8 mouse cellular contexts compared by ENCODE assay signal in the genomic region with DNA sequence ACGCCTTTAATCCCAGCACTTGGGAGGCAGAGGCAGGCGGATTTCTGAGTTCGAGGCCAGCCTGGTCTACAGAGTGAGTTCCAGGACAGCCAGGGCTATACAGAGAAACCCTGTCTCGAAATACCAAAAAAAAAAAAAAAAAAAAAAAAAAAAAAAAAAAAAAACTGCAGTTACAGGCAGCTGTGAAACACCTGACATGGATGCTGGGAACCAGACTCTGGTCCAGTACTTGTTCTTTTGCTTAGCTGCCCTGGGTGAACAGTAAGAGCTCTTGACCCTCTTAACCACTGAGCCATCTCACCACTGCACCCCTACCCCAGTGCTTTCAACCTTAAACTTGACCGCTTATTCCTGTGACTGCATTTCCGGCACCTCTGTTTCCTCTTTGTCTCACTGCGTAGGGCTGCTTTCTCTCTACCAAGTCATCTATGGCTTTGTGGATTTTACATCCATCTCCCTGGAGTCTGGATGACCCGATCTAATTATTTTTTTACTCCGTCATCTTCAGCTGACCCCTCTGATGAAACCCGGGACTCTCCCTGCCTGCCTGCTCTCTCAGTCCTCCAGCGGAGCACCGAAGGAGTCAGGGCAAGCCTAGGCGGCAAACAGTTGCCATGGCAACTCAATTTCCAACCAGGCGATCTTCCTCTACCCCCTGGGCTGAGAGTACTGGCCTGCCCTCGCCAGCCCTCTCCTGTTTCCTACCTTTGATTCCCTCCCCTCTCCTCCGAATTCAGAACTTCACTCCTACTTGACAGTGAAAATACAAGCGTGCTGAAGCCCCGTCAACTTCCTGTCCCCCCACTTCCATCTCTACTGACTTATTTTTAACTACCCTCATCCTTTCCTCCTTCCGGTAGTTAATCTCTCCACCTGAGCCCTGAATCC. TPM values are rescaled to one million over a fixed set of nuclear protein-coding genes. Genes with fewer than 3 reads are reported as not detected.
A peak's percentile ranks its signal among the peaks of the same experiment; 100 is the strongest.
DNase-seq lines count a peak whose midpoint lies in the region; ATAC-seq and TF ChIP-seq lines count a peak whose summit lies in the region.

No protein-coding gene starts in this region.

- H3K9me3 ChIP-seq in ES-E14 (ENCODE audit: control insufficient read depth, insufficient read depth, low read depth, low read length): no peaks in the 10 kb centered on the region
- no peaks in the 10 kb centered on the region for H3K9me3 ChIP-seq in embryonic facial prominence, embryonic 11.5 days (replicated peaks; ENCODE audit: control insufficient read depth, low read length)
- no peaks in the 10 kb centered on the region for H3K9me3 ChIP-seq in hindbrain, embryonic 16.5 days (ENCODE audit: control insufficient read depth, low read length)
- H3K9me3 ChIP-seq in liver, postnatal 0 days (ENCODE audit: low read length): no peaks in the 10 kb centered on the region

- DNase-seq in kidney, adult 2 months: peak; percentile 61
- no peak for DNase-seq in kidney, adult 11 months
- DNase-seq in ES-E14 (ENCODE audit: low read depth, low spot score): no peak
- DNase-seq in embryonic facial prominence, embryonic 11.5 days (ENCODE audit: low spot score): peak; percentile 83
- no peak for DNase-seq in liver, postnatal 0 days
- DNase-seq in retina, postnatal 1 day: peak; percentile 77
- no peak for DNase-seq in layer of hippocampus, adult 8-10 months (ENCODE audit: low spot score in 2 of 2)

- no peak overlapping the region for H3K27ac ChIP-seq in kidney, adult 2 months (ENCODE audit: insufficient read depth, low read depth, low read length)
- peak overlapping the region; percentile 42; the same call in 1 of the 2 replicates for H3K27ac ChIP-seq in ES-E14 (ENCODE audit: insufficient read depth, low read depth, low read length, poor library complexity, severe bottlenecking)
- no peak overlapping the region for H3K27ac ChIP-seq in embryonic facial prominence, embryonic 11.5 days (replicated peaks; ENCODE audit: low read depth, low read length)
- H3K27ac ChIP-seq in hindbrain, embryonic 16.5 days (ENCODE audit: low read depth, low read length): peak overlapping the region; percentile 39; the same call in 1 of the 2 replicates
- no peak overlapping the region for H3K27ac ChIP-seq in liver, postnatal 0 days (ENCODE audit: low read depth)

- no peaks in the 10 kb centered on the region for H3K27me3 ChIP-seq in kidney, adult 2 months (replicated peaks; ENCODE audit: control insufficient read depth, insufficient read depth, low read length)
- no peaks in the 10 kb centered on the region; the same call in none of the 2 replicates for H3K27me3 ChIP-seq in embryonic facial prominence, embryonic 11.5 days (ENCODE audit: control insufficient read depth, insufficient read depth, low read length)
- H3K27me3 ChIP-seq in hindbrain, embryonic 16.5 days (replicated peaks; ENCODE audit: control insufficient read depth, insufficient read depth, low read length): no peaks in the 10 kb centered on the region
- H3K27me3 ChIP-seq in liver, postnatal 0 days (ENCODE audit: insufficient read depth, low read length): peaks cover 19% of the 10 kb centered on the region

- no peak for TF ChIP-seq CTCF in kidney, adult 2 months (conservative IDR thresholded peaks at IDR 0.05; ENCODE audit: insufficient read depth, insufficient read length, low read depth, low read length)
- no peak for TF ChIP-seq CTCF in liver, postnatal 0 days (IDR thresholded peaks at IDR 0.05; ENCODE audit: low read depth)

- H3K4me3 ChIP-seq in kidney, adult 2 months (ENCODE audit: insufficient read depth, low read depth, low read length): peak overlapping the region; percentile 15; the same call in 1 of the 2 replicates
- H3K4me3 ChIP-seq in ES-E14 (ENCODE audit: insufficient read depth in 1 of 2, low read depth in 1 of 2, low read length in 2 of 2, poor library complexity in 1 of 2, severe bottlenecking in 1 of 2): no peak overlapping the region
- 0 out of 2 replicates have a peak overlapping the region, but pooled peaks have one; percentile 3 for H3K4me3 ChIP-seq in embryonic facial prominence, embryonic 11.5 days (ENCODE audit: low read depth, low read length)
- H3K4me3 ChIP-seq in hindbrain, embryonic 16.5 days (ENCODE audit: low read length): peak overlapping the region; percentile 34
- H3K4me3 ChIP-seq in liver, postnatal 0 days (ENCODE audit: low read depth, low read length): peak overlapping the region; percentile 34

- 23% methylated on average over 18 of the region's 19 CpGs for WGBS in kidney, adult 2 months
- WGBS in embryonic facial prominence, embryonic 11.5 days: 20% methylated on average over 18 of the region's 19 CpGs
- 19% methylated on average over 18 of the region's 19 CpGs for WGBS in hindbrain, embryonic 16.5 days
- WGBS in liver, postnatal 0 days (ENCODE audit: insufficient replicate concordance): 17% methylated on average over 18 of the region's 19 CpGs

- peak; percentile 80; the same call in 1 of the 2 replicates for ATAC-seq in embryonic facial prominence, embryonic 11.5 days (replicated peaks; ENCODE audit: insufficient number of reproducible peaks, low FRiP score, low TSS enrichment, low read depth)
- ATAC-seq in hindbrain, embryonic 16.5 days: peak; percentile 68
- 0 out of 2 replicates have a peak, but pooled peaks have one; percentile 23 for ATAC-seq in liver, postnatal 0 days

- H3K4me2 ChIP-seq in embryonic facial prominence, embryonic 11.5 days (ENCODE audit: low read depth, low read length): peak overlapping the region; percentile 28
- H3K4me2 ChIP-seq in hindbrain, embryonic 16.5 days (ENCODE audit: low read length): peak overlapping the region; percentile 65
- H3K4me2 ChIP-seq in liver, postnatal 0 days (ENCODE audit: low read depth, low read length): peak overlapping the region; percentile 70

- no peak for TF ChIP-seq EP300 in liver, postnatal 0 days (IDR thresholded peaks at IDR 0.05; ENCODE audit: low read depth)

- H3K36me3 ChIP-seq in kidney, adult 2 months (ENCODE audit: control insufficient read depth, insufficient read depth, low read length): no peaks in the 10 kb centered on the region
- H3K36me3 ChIP-seq in ES-E14 (ENCODE audit: control insufficient read depth, insufficient read depth, low read length, poor library complexity, severe bottlenecking): no peaks in the 10 kb centered on the region
- H3K36me3 ChIP-seq in embryonic facial prominence, embryonic 11.5 days (replicated peaks; ENCODE audit: control insufficient read depth, insufficient read depth, low read depth, low read length): no peaks in the 10 kb centered on the region
- no peaks in the 10 kb centered on the region for H3K36me3 ChIP-seq in hindbrain, embryonic 16.5 days (ENCODE audit: control insufficient read depth, insufficient read depth, low read length)
- no peaks in the 10 kb centered on the region for H3K36me3 ChIP-seq in liver, postnatal 0 days (replicated peaks; ENCODE audit: insufficient read depth, low read length)

- in situ Hi-C loops in ES-E14 (cut with MboI; ENCODE audit: low sequenced_read_pairs in 2 of 2, unreplicated experiment in 2 of 2): no loop called here

- H3K9ac ChIP-seq in ES-E14 (ENCODE audit: insufficient read depth, low read depth, low read length, poor library complexity, severe bottlenecking): no peak overlapping the region; the same call in 1 of the 2 replicates
- H3K9ac ChIP-seq in embryonic facial prominence, embryonic 11.5 days (replicated peaks; ENCODE audit: low read length): peak overlapping the region; percentile 18; the same call in 1 of the 2 replicates
- H3K9ac ChIP-seq in hindbrain, embryonic 16.5 days (ENCODE audit: low read depth, low read length): peak overlapping the region; percentile 59
- H3K9ac ChIP-seq in liver, postnatal 0 days (replicated peaks): no peak overlapping the region

- H3K4me1 ChIP-seq in kidney, adult 2 months (ENCODE audit: control insufficient read depth, insufficient read depth, low read length): peaks cover 4% of the 10 kb centered on the region; the same call in 1 of the 2 replicates
- H3K4me1 ChIP-seq in ES-E14 (ENCODE audit: control insufficient read depth in 2 of 2, insufficient read depth in 2 of 2, low read length in 2 of 2, poor library complexity in 1 of 2): peaks cover 2 to 12% of the 10 kb centered on the region in 2 experiments; a peak in 1 of 4 replicates
- no peaks in the 10 kb centered on the region for H3K4me1 ChIP-seq in embryonic facial prominence, embryonic 11.5 days (ENCODE audit: control insufficient read depth, insufficient read depth, low read length)
- H3K4me1 ChIP-seq in hindbrain, embryonic 16.5 days (ENCODE audit: control insufficient read depth, insufficient read depth, low read depth, low read length): peaks cover 13% of the 10 kb centered on the region
- H3K4me1 ChIP-seq in liver, postnatal 0 days (ENCODE audit: insufficient read depth): peaks cover 14% of the 10 kb centered on the region

- TF ChIP-seq POLR2A in kidney, adult 2 months (IDR thresholded peaks at IDR 0.05; ENCODE audit: low read depth, low read length): no peak

RNA-seq across cellular contexts. Expression of a gene that starts 12.1 kb away (rescaled TPM):
- 1.4 and 1.8 TPM in 2 replicates for polyA plus RNA-seq in kidney, adult 2 months (2012; rRNA removed)
- total RNA-seq in ES-E14 (2012; rRNA removed): 0.31 and 0.74 TPM in 2 replicates
- 7.8 and 8.0 TPM in 2 replicates for polyA plus RNA-seq in embryonic facial prominence, embryonic 11.5 days (2014; fragmentation: Nextera tagmentation; extraction: Ambion mirVana)
- polyA plus RNA-seq in hindbrain, embryonic 16.5 days (2015; fragmentation: Nextera tagmentation; extraction: Ambion mirVana): 56.9 and 60.3 TPM in 2 replicates
- 0.12 and 0.22 TPM in 2 replicates for polyA plus RNA-seq in liver, postnatal 0 days (2015; fragmentation: Nextera tagmentation; extraction: Ambion mirVana)
- 10 to 100 TPM; 32.9 to 43.5 (median 38.2) TPM for total RNA-seq in layer of hippocampus, adult 8-10 months (2022)

RNA-seq across cellular contexts. Expression of a gene that starts 23.8 kb away (rescaled TPM):
- 14.1 and 19.2 TPM in 2 replicates for polyA plus RNA-seq in kidney, adult 2 months (2012; rRNA removed)
- total RNA-seq in ES-E14 (2012; rRNA removed): 27.5 and 38.6 TPM in 2 replicates
- 91.6 and 98.4 TPM in 2 replicates for polyA plus RNA-seq in embryonic facial prominence, embryonic 11.5 days (2014; fragmentation: Nextera tagmentation; extraction: Ambion mirVana)
- polyA plus RNA-seq in hindbrain, embryonic 16.5 days (2015; fragmentation: Nextera tagmentation; extraction: Ambion mirVana): 79.6 and 80.2 TPM in 2 replicates
- polyA plus RNA-seq in liver, postnatal 0 days (2015; fragmentation: Nextera tagmentation; extraction: Ambion mirVana): 19.0 and 20.8 TPM in 2 replicates
- total RNA-seq in layer of hippocampus, adult 8-10 months (2022): 10 to 100 TPM; 39.8 to 43.9 (median 43.3) TPM

RNA-seq across cellular contexts. Expression of a gene that starts 23.9 kb away (rescaled TPM):
- 60.0 and 65.2 TPM in 2 replicates for polyA plus RNA-seq in kidney, adult 2 months (2012; rRNA removed)
- 60.4 and 65.2 TPM in 2 replicates for total RNA-seq in ES-E14 (2012; rRNA removed)
- polyA plus RNA-seq in embryonic facial prominence, embryonic 11.5 days (2014; fragmentation: Nextera tagmentation; extraction: Ambion mirVana): 10.7 and 12.7 TPM in 2 replicates
- 22.8 and 24.3 TPM in 2 replicates for polyA plus RNA-seq in hindbrain, embryonic 16.5 days (2015; fragmentation: Nextera tagmentation; extraction: Ambion mirVana)
- polyA plus RNA-seq in liver, postnatal 0 days (2015; fragmentation: Nextera tagmentation; extraction: Ambion mirVana): 9.2 and 9.4 TPM in 2 replicates
- 10 to 100 TPM; 51.3 to 53.1 (median 52.4) TPM for total RNA-seq in layer of hippocampus, adult 8-10 months (2022)

RNA-seq across cellular contexts. Expression of a gene that starts 26.7 kb away (rescaled TPM):
- polyA plus RNA-seq in kidney, adult 2 months (2012; rRNA removed): 3.4 and 3.6 TPM in 2 replicates
- total RNA-seq in ES-E14 (2012; rRNA removed): 0.18 and 0.58 TPM in 2 replicates
- polyA plus RNA-seq in embryonic facial prominence, embryonic 11.5 days (2014; fragmentation: Nextera tagmentation; extraction: Ambion mirVana): 0.28 and 0.39 TPM in 2 replicates
- 8.7 and 11.2 TPM in 2 replicates for polyA plus RNA-seq in hindbrain, embryonic 16.5 days (2015; fragmentation: Nextera tagmentation; extraction: Ambion mirVana)
- polyA plus RNA-seq in liver, postnatal 0 days (2015; fragmentation: Nextera tagmentation; extraction: Ambion mirVana): 1.4 and 1.5 TPM in 2 replicates
- 100 to 1,000 TPM; 157 to 185 (median 168) TPM for total RNA-seq in layer of hippocampus, adult 8-10 months (2022)

RNA-seq across cellular contexts. Expression of a gene that starts 27.6 kb away (rescaled TPM):
- 19.3 and 22.7 TPM in 2 replicates for polyA plus RNA-seq in kidney, adult 2 months (2012; rRNA removed)
- total RNA-seq in ES-E14 (2012; rRNA removed): 3.4 and 5.1 TPM in 2 replicates
- polyA plus RNA-seq in embryonic facial prominence, embryonic 11.5 days (2014; fragmentation: Nextera tagmentation; extraction: Ambion mirVana): 3.7 and 5.3 TPM in 2 replicates
- 9.3 and 9.5 TPM in 2 replicates for polyA plus RNA-seq in hindbrain, embryonic 16.5 days (2015; fragmentation: Nextera tagmentation; extraction: Ambion mirVana)
- 1.6 and 3.4 TPM in 2 replicates for polyA plus RNA-seq in liver, postnatal 0 days (2015; fragmentation: Nextera tagmentation; extraction: Ambion mirVana)
- total RNA-seq in layer of hippocampus, adult 8-10 months (2022): 10 to 100 TPM; 13.6 to 16.9 (median 15.6) TPM

Comparison
In these comparisons a context has a peak if more than half of its experiments do, and no peak if none do; other contexts are left out.
1. DNase-seq: peak in kidney, adult 2 months (single experiment), embryonic facial prominence, embryonic 11.5 days (single experiment) and retina, postnatal 1 day (single experiment); none in kidney, adult 11 months (single experiment), ES-E14 (single experiment), liver, postnatal 0 days (single experiment) and layer of hippocampus, adult 8-10 months (0 of 2).
2. H3K27ac ChIP-seq: peak in ES-E14 (single experiment) and hindbrain, embryonic 16.5 days (single experiment); none in kidney, adult 2 months (single experiment), embryonic facial prominence, embryonic 11.5 days (single experiment) and liver, postnatal 0 days (single experiment).
3. H3K4me3 ChIP-seq: peak in kidney, adult 2 months (single experiment), embryonic facial prominence, embryonic 11.5 days (single experiment), hindbrain, embryonic 16.5 days (single experiment) and liver, postnatal 0 days (single experiment); none in ES-E14 (0 of 2).
4. H3K9ac ChIP-seq: peak in embryonic facial prominence, embryonic 11.5 days (single experiment) and hindbrain, embryonic 16.5 days (single experiment); none in ES-E14 (single experiment) and liver, postnatal 0 days (single experiment).
5. ATAC-seq: peak in every context shown above with its lines; median percentile 80 in embryonic facial prominence, embryonic 11.5 days; 68 in hindbrain, embryonic 16.5 days; 23 in liver, postnatal 0 days.
6. Peak in every context shown above with its lines, with median percentiles within 50 percentile points of each other: H3K4me2 ChIP-seq.